Mouse (Mus musculus): ENCODE measurements around the gene Jmjd1c.

Gene Jmjd1c

DNA sequence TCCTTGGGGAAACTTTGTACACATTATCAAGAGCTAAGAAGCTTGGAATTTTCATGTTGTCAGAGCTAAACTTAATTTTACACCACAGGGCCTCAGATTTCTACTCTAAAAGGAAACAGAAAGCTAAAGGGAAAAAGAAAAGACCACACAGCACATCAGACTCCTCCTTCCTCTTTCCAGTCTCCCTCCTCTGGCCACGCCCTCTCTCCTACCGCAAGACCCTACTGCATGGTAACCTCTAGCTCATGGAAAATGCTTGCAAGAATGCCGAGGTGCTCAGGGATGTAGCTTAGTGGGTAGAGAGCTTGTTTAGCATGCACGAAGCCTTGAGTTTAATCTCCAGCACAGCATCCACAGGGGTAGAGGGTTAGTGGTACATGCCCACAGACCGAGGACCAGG lies 24.0 kb upstream of the Jmjd1c start:
- no peak for DNase-seq (ENCODE audit: extremely low spot score, low read depth, low spot score)

DNA sequence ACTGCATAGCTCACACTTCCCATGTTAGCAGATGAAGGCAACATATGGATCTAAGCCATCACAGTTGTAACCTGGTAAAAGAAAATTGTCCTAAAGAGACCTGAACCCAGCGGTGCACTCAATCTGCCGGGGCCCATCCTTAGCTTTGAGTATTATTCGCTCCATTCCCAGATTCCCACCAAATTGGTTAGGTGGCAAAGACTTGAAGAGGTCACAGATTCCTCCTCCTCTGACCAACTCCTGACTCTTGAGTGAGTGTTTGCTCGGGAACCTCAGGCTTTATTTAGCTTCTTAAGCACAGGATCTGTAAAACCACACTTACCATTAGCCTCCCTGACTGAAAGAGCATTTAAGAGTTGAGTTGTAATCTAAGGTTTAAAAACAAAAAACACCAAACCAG lies 23.3 kb upstream of the Jmjd1c start:
- no peak for DNase-seq (ENCODE audit: extremely low spot score, low read depth, low spot score)

- DNase-seq (ENCODE audit: extremely low spot score, low read depth, low spot score) = no peak
These were observed 22.3 kb upstream of the Jmjd1c start for GRCm38 (mm10) chr10:67073577-67073976.

DNA sequence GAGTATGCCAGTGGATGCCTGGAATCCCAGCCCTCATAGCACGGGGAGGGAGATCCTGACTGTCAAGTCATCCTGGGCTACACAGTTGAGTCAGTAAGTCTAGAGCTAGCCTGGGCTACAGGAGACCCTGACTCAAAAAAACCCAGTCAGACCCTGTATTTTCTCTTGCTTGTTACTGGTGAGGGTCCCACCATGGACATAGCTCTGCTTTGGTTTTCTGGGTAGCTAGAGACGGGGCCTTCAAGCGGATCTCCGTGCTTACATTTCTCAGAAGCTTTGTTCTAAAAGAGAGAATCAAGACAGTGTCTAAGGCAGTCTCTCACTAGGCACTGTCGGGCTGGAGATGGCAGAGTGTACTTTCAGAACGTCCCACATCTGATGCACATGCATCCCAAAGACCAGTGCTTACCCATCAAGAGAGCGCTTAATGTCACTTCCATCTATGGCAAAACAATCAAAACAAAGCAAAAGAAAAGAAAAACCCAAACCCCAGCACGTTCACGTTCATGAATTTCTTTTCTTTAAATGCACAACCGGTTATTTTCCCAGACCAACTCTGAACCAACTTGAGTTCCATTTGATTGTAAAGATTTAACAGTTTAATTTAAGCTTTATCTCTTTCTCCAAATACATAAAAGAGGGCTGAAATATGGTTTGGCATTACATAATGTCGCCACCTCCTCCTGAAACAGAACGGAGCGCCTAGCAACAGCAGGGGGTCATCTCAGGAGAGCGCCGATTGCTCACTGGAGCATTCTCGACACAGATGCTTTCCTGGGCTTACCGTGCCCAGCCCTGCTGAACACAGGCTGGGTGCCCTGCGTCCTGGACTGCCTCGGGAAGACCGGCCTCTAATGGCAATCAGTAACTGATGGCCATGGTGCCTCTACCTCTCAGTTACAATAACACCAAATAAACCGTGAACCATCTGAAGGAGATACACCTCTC lies 19.7 kb upstream of the Jmjd1c start:
- DNase-seq (ENCODE audit: extremely low spot score, low read depth, low spot score) = no peak

- no peak for DNase-seq (ENCODE audit: extremely low spot score, low read depth, low spot score)
These were observed 16.9 kb upstream of the Jmjd1c start for GRCm38 (mm10) chr10:67079030-67079429.

DNA sequence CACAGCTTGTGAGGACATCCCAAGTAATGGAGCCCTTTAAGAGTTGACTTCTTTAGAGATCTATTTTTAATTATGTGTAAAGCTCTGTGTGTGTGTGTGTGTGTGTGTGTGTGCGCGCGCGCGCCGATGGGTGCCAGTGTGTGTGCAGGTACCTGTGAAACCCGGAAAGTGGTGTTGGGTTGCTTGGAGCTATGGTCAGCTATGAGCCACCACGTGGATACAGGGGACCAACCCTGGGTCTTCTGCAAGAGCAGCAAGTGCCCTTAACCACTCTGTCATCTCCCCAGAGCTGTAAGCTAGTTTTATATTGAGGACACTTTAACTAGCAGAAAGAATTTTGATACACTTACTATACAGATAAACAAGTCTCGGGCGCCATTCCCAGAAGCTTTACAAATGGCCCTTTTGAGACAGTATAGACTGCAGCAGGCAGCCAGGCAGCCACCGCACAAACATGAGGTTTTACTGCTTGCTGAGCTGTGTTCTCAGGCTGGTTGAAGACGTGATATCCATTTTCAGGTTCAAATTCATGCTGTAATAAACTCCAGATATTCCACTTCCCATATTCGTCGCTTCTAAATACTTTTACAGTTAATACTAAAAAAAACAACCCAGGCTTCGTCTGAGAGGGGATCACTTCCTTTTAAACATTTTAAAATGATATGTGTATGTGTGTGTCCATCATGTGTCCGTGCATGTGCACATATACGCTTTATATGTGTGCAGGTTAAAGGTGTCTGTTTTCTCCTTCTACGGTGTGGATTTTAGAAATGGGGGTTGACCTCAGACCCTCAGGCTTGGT lies 14.5 kb upstream of the Jmjd1c start:
- no peak for DNase-seq (ENCODE audit: extremely low spot score, low read depth, low spot score)

- no peak for DNase-seq (ENCODE audit: extremely low spot score, low read depth, low spot score)
These were observed 13.4 kb upstream of the Jmjd1c start for GRCm38 (mm10) chr10:67082531-67082930.

GRCm38 (mm10) chr10:67083446-67084166 lies 12.3 kb upstream of the Jmjd1c start:
- no peak for DNase-seq (ENCODE audit: extremely low spot score, low read depth, low spot score)

DNA sequence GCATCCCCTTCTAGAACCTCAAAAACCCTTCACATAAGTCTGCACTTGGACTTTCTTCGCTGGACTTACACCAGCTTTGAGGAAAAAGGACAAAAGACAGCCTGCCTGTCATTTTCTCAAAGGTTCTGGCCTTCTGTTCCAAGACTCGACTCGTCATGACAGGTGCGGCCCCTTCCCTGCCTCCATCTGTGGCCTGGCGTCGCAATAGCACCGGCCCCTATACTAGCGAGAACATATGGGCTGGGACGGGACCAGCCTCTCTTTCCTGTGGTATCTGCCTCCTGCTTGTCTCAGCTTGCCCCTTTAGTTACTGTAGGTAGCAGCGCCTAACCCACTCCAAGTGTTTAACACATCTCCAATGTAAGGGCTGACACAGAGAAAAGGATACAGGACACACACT lies 10.8 kb upstream of the Jmjd1c start:
- no peak for DNase-seq (ENCODE audit: extremely low spot score, low read depth, low spot score)

DNA sequence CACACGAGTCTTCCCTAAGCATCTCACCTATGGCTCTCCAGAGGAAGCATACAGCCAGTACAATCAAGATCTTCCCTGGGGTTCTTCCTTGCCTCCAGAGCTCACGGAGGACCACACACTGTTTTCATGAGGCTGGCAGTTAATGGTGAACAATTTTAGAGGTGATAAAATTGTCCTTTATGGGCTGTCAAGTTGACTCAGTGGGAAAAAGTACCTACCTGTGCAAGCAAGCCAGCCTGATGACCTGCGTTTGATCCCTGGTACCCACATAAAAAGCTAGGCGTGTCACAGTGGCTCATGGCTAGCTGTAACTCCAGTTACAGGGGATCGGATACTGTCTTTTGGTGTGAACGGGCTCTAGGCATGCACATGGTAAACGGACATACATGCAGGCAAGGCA lies 10.0 kb upstream of the Jmjd1c start:
- no peak for DNase-seq (ENCODE audit: extremely low spot score, low read depth, low spot score)

DNA sequence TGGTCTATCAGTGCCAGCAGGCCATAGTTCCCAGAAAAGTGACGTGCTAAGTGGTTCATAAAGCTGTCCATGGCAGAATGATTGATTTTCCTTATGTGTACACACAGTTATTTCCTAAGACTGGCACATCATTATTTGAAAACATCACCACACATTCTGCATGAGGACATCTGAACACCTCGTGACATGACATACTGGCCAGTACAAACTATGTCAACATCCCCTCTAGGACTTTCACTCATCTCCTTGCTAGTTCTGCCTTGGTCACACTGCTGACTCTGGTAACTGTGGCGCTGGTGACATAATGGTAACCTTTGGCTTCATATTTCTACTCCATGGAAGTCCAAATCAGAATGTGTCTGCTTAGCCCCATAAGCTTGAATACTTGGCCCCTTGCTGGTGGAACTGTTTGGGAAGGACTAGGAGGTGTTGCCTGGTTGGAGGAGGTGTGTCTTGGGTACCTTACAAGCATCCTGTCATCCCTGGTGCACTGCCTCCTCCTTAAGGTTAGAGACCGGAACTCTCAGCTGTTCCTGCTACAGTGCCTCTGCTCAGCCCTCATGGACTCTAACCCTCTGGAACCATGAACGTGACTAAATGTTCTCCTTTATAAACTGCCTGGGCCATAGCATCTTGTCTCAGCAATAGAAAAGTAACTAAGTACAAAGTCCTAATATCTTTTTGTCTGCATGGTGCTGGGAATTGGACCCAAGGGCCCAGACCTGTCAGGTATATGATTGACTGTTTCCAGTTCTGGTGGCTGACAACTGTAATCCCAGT lies 8.3 kb upstream of the Jmjd1c start:
- no peak for DNase-seq (ENCODE audit: extremely low spot score, low read depth, low spot score)

DNA sequence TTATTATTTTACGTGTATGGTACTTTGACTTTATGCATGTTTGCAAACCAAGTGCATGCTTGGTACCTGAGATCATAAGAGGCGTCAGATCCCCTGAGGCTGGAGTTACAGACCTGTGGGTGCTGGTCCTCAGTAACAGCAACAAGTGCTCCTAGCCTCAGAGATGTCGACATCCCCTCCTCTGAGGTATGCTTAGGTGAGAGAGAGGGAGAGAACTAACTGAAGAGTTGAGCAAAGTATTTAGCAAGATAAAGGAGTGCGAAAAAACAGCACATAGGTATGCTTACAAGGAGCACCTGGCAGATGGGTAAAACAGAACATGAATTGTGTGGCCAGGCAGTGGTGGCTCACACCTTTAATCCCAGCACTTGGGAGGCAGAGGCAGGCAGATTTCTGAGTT lies 5.3 kb upstream of the Jmjd1c start:
- DNase-seq (ENCODE audit: extremely low spot score, low read depth, low spot score) = no peak

GRCm38 (mm10) chr10:67094922-67095321 lies 1.0 kb upstream of the Jmjd1c start:
- DNase-seq (ENCODE audit: extremely low spot score, low read depth, low spot score) = no peak

- no peak for DNase-seq (ENCODE audit: extremely low spot score, low read depth, low spot score)
These were observed 904 bp downstream of the Jmjd1c start, which contains the start of gene Reep3 for GRCm38 (mm10) chr10:67096621-67097436. Reep3 (minus strand) TSS chr10:67096945.

GRCm38 (mm10) chr10:67097437-67098150 lies 1.7 kb downstream of the Jmjd1c start:
- DNase-seq (ENCODE audit: extremely low spot score, low read depth, low spot score) = no peak

- no peak for DNase-seq (ENCODE audit: extremely low spot score, low read depth, low spot score)
These were observed 2.6 kb downstream of the Jmjd1c start for GRCm38 (mm10) chr10:67098408-67099050.

- no peak for DNase-seq (ENCODE audit: extremely low spot score, low read depth, low spot score)
These were observed 3.4 kb downstream of the Jmjd1c start for GRCm38 (mm10) chr10:67099183-67099929.

All from hindlimb bud, embryonic 11.5 days (tissue).